Mouse (Mus musculus) limb, embryonic 15.5 days (tissue): Measurements from ENCODE around the gene 4933427D14Rik. TPM values are rescaled to one million over a fixed set of nuclear protein-coding genes. Genes with fewer than 3 reads are reported as not detected.

Experiments
- ATAC-seq: fragments of 200-750 bp; cut with Nextera tagmentation; 2 replicates; pipeline ENCODE4 v1.8.0; 2017; ENCODE audit warnings: low read depth, moderate TSS enrichment; ENCODE audit not compliant: insufficient number of reproducible peaks, low FRiP score, low TSS enrichment
- H3K27ac ChIP-seq: fragments of 300-500 bp; sonication (generic); 2 replicates; pipeline ENCODE4 v1.5.1; 2015; ENCODE audit warnings: moderate library complexity, mild to moderate bottlenecking, inconsistent platforms
- H3K27me3 ChIP-seq: fragments of 300-500 bp; sonication (generic); 2 replicates; pipeline ENCODE4 v1.6.1; 2015; ENCODE audit warnings: inconsistent platforms
- H3K36me3 ChIP-seq: fragments of 300-500 bp; sonication (generic); 2 replicates; pipeline ENCODE4 v1.6.1; 2015; ENCODE audit warnings: inconsistent platforms
- H3K4me1 ChIP-seq: fragments of 300-500 bp; sonication (generic); 2 replicates; pipeline ENCODE4 v1.6.1; 2015; ENCODE audit warnings: inconsistent platforms
- H3K4me2 ChIP-seq: fragments of 300-500 bp; sonication (generic); 2 replicates; pipeline ENCODE4 v1.6.1; 2015; ENCODE audit warnings: mild to moderate bottlenecking, inconsistent platforms
- H3K4me3 ChIP-seq: fragments of 300-500 bp; sonication (generic); 2 replicates; pipeline ENCODE4 v1.5.1; 2015; ENCODE audit warnings: mild to moderate bottlenecking, inconsistent platforms
- H3K9ac ChIP-seq: fragments of 300-500 bp; sonication (generic); 2 replicates; pipeline ENCODE4 v1.6.1; 2015; ENCODE audit warnings: inconsistent platforms
- H3K9me3 ChIP-seq: fragments of 300-500 bp; sonication (generic); 2 replicates; pipeline ENCODE4 v1.6.1; 2016; ENCODE audit warnings: inconsistent platforms
- WGBS: fragments of 180-500 bp; shearing (Covaris S2); methylation state at CpG from one replicate; pipeline ENCODE4 v1.1.7; 2015; 5-methylcytosine and 5-hydroxymethylcytosine counted together
- polyA plus RNA-seq: library from polyadenylated mRNA; unstranded; fragments of >200 nt; fragmentation: Nextera tagmentation; extraction: Ambion mirVana; gene quantifications from 2 replicates; pipeline ENCODE4 v1.2.1, GENCODE M21; 2015

The 4933427D14Rik gene
- polyA plus RNA-seq, 1 experiment from 2014 or later = 14.7 TPM

- H3K4me1 ChIP-seq = peaks cover 37% of the 10 kb centered on the region
- ATAC-seq = no peak
- H3K9ac ChIP-seq = peak overlapping the region; percentile 51; the same call in 1 of the 2 replicates
- peaks cover 60% of the 10 kb centered on the region for H3K27me3 ChIP-seq
- peak overlapping the region; percentile 97 for H3K4me2 ChIP-seq
- H3K4me3 ChIP-seq = peak overlapping the region; percentile 56
- no peaks in the 10 kb centered on the region for H3K9me3 ChIP-seq
- H3K36me3 ChIP-seq = no peaks in the 10 kb centered on the region
- no peak overlapping the region for H3K27ac ChIP-seq
- 14% methylated on average over 24 of the region's 24 CpGs for WGBS
Measured at GRCm38 (mm10) chr11:72134536-72135382, 72.5 kb downstream of the 4933427D14Rik start.

GRCm38 (mm10) chr11:72133075-72133474, 74.2 kb downstream of the 4933427D14Rik start:
- no peak overlapping the region for H3K4me3 ChIP-seq
- no peak overlapping the region for H3K9ac ChIP-seq
- ATAC-seq = no peak
- peaks cover 57% of the 10 kb centered on the region for H3K27me3 ChIP-seq
- 59% methylated on average over 10 of the region's 10 CpGs for WGBS
- H3K4me1 ChIP-seq = peaks cover 37% of the 10 kb centered on the region
- no peaks in the 10 kb centered on the region for H3K36me3 ChIP-seq
- H3K9me3 ChIP-seq = no peaks in the 10 kb centered on the region
- no peak overlapping the region for H3K4me2 ChIP-seq
- H3K27ac ChIP-seq = no peak overlapping the region

- H3K4me1 ChIP-seq = peaks cover 41% of the 10 kb centered on the region
- WGBS = 19% methylated on average over 3 of the region's 3 CpGs
- H3K36me3 ChIP-seq = no peaks in the 10 kb centered on the region
- H3K27me3 ChIP-seq = peaks cover 49% of the 10 kb centered on the region
- H3K4me2 ChIP-seq = no peak overlapping the region
- no peak for ATAC-seq
- H3K4me3 ChIP-seq = no peak overlapping the region
- no peaks in the 10 kb centered on the region for H3K9me3 ChIP-seq
- H3K27ac ChIP-seq = no peak overlapping the region
- H3K9ac ChIP-seq = no peak overlapping the region
Measured at GRCm38 (mm10) chr11:72132266-72132665, 75.0 kb downstream of the 4933427D14Rik start.

- no peak for ATAC-seq
- no peak overlapping the region for H3K4me2 ChIP-seq
- H3K4me1 ChIP-seq = peaks cover 41% of the 10 kb centered on the region
- WGBS = 88% methylated on average over 1 of the region's 1 CpGs
- no peak overlapping the region for H3K4me3 ChIP-seq
- no peaks in the 10 kb centered on the region for H3K9me3 ChIP-seq
- H3K27me3 ChIP-seq = peaks cover 43% of the 10 kb centered on the region
- H3K36me3 ChIP-seq = no peaks in the 10 kb centered on the region
- H3K27ac ChIP-seq = no peak overlapping the region
- no peak overlapping the region for H3K9ac ChIP-seq
Measured at GRCm38 (mm10) chr11:72131697-72132096, 75.6 kb downstream of the 4933427D14Rik start.

GRCm38 (mm10) chr11:72130905-72131304, 76.4 kb downstream of the 4933427D14Rik start:
- peaks cover 40% of the 10 kb centered on the region for H3K4me1 ChIP-seq
- no peaks in the 10 kb centered on the region for H3K36me3 ChIP-seq
- peaks cover 35% of the 10 kb centered on the region for H3K27me3 ChIP-seq
- H3K9me3 ChIP-seq = no peaks in the 10 kb centered on the region
- H3K27ac ChIP-seq = no peak overlapping the region
- 81% methylated on average over 3 of the region's 3 CpGs for WGBS
- ATAC-seq = no peak
- H3K4me2 ChIP-seq = no peak overlapping the region
- no peak overlapping the region for H3K4me3 ChIP-seq
- H3K9ac ChIP-seq = no peak overlapping the region

GRCm38 (mm10) chr11:72130472-72130871, 76.8 kb downstream of the 4933427D14Rik start:
- Histone ChIP-seq H3K4me1 (peaks cover 35% of the 10 kb centered on the region), H3K9ac (no peak overlapping the region), H3K9me3 (no peaks in the 10 kb centered on the region), H3K27me3 (peaks cover 31% of the 10 kb centered on the region), H3K27ac (no peak overlapping the region), H3K4me2 (no peak overlapping the region), H3K36me3 (no peaks in the 10 kb centered on the region), H3K4me3 (no peak overlapping the region)
- 44% methylated on average over 3 of the region's 3 CpGs for WGBS
- no peak for ATAC-seq

- no peak overlapping the region for H3K27ac ChIP-seq
- no peak overlapping the region for H3K9ac ChIP-seq
- WGBS = 16% methylated on average over 11 of the region's 11 CpGs
- peaks cover 26% of the 10 kb centered on the region for H3K27me3 ChIP-seq
- H3K9me3 ChIP-seq = no peaks in the 10 kb centered on the region
- peaks cover 31% of the 10 kb centered on the region for H3K4me1 ChIP-seq
- H3K4me3 ChIP-seq = no peak overlapping the region
- H3K4me2 ChIP-seq = no peak overlapping the region
- no peak for ATAC-seq
- no peaks in the 10 kb centered on the region for H3K36me3 ChIP-seq
Measured at GRCm38 (mm10) chr11:72130021-72130420, 77.2 kb downstream of the 4933427D14Rik start.

GRCm38 (mm10) chr11:72129032-72129894, 78.0 kb downstream of the 4933427D14Rik start:
- Histone ChIP-seq H3K27me3 (peaks cover 19% of the 10 kb centered on the region), H3K27ac (no peak overlapping the region), H3K4me2 (no peak overlapping the region), H3K4me1 (peaks cover 29% of the 10 kb centered on the region), H3K9me3 (no peaks in the 10 kb centered on the region), H3K9ac (no peak overlapping the region), H3K36me3 (no peaks in the 10 kb centered on the region), H3K4me3 (no peak overlapping the region)
- WGBS = 68% methylated on average over 8 of the region's 8 CpGs
- ATAC-seq = no peak

- no peaks in the 10 kb centered on the region for H3K36me3 ChIP-seq
- no peak overlapping the region for H3K4me2 ChIP-seq
- H3K4me1 ChIP-seq = peaks cover 24% of the 10 kb centered on the region
- H3K27ac ChIP-seq = no peak overlapping the region
- 79% methylated on average over 5 of the region's 5 CpGs for WGBS
- no peak overlapping the region for H3K9ac ChIP-seq
- ATAC-seq = no peak
- no peak overlapping the region for H3K4me3 ChIP-seq
- H3K9me3 ChIP-seq = no peaks in the 10 kb centered on the region
- H3K27me3 ChIP-seq = peaks cover 6% of the 10 kb centered on the region; the same call in 1 of the 2 replicates
Measured at GRCm38 (mm10) chr11:72127450-72128189, 79.6 kb downstream of the 4933427D14Rik start.

- no peak for ATAC-seq
- 60% methylated on average over 3 of the region's 3 CpGs for WGBS
- peaks cover 12% of the 10 kb centered on the region for H3K4me1 ChIP-seq
- H3K27ac ChIP-seq = no peak overlapping the region
- H3K9ac ChIP-seq = no peak overlapping the region
- H3K27me3 ChIP-seq = no peaks in the 10 kb centered on the region
- no peaks in the 10 kb centered on the region for H3K36me3 ChIP-seq
- H3K4me3 ChIP-seq = no peak overlapping the region
- no peaks in the 10 kb centered on the region for H3K9me3 ChIP-seq
- H3K4me2 ChIP-seq = no peak overlapping the region
Measured at GRCm38 (mm10) chr11:72125781-72126180, 81.5 kb downstream of the 4933427D14Rik start.

GRCm38 (mm10) chr11:72123531-72123930, 83.7 kb downstream of the 4933427D14Rik start:
- no peaks in the 10 kb centered on the region for H3K9me3 ChIP-seq
- 0 out of 2 replicates have a peak, but pooled peaks cover 4% of the 10 kb centered on the region for H3K4me1 ChIP-seq
- no peak for ATAC-seq
- H3K9ac ChIP-seq = no peak overlapping the region
- no peak overlapping the region for H3K27ac ChIP-seq
- H3K27me3 ChIP-seq = no peaks in the 10 kb centered on the region
- 82% methylated on average over 4 of the region's 4 CpGs for whole genome bisulfite sequencing
- H3K36me3 ChIP-seq = no peaks in the 10 kb centered on the region
- H3K4me3 ChIP-seq = no peak overlapping the region
- H3K4me2 ChIP-seq = no peak overlapping the region
